Mouse (Mus musculus) liver, postnatal 0 days (tissue): ENCODE measurements at regions not wholly inside any gene's neighbourhood (a gene's known extent, or its start where the extent isn't known, plus 50 kb on each side); places are given as distances from the start of the nearest gene placed in this dataset.

Experiments used
- ATAC-seq: fragments of 200-750 bp; cut with Nextera tagmentation; 2 replicates; pipeline ENCODE4 v1.8.0; 2017; ENCODE audit warnings: mild to moderate bottlenecking, moderate library complexity
- DNase-seq: peaks from one replicate; pipeline ENCODE4 v3.0.0-alpha.2; 2016
- H3K27ac ChIP-seq: fragments of 300-500 bp; sonication (generic); 2 replicates; pipeline ENCODE4 v1.5.1; 2014; ENCODE audit warnings: antibody characterized with exemption, moderate library complexity, mild to moderate bottlenecking, low read depth
- H3K27me3 ChIP-seq: fragments of 300-500 bp; sonication (generic); 2 replicates; pipeline ENCODE4 v1.6.1; 2014; ENCODE audit warnings: low read length, control low read depth, mixed read lengths; ENCODE audit not compliant: insufficient read depth
- H3K36me3 ChIP-seq: fragments of 300-500 bp; sonication (generic); replicated peaks from 2 replicates; pipeline ENCODE4 v1.6.1; 2014; ENCODE audit warnings: mild to moderate bottlenecking, control low read depth, low read length, moderate library complexity, mixed read lengths; ENCODE audit not compliant: insufficient read depth
- H3K4me1 ChIP-seq: fragments of 300-500 bp; sonication (generic); 2 replicates; pipeline ENCODE4 v1.6.1; 2014; ENCODE audit warnings: antibody characterized with exemption, mild to moderate bottlenecking, control low read depth; ENCODE audit not compliant: insufficient read depth
- H3K4me2 ChIP-seq: fragments of 300-500 bp; sonication (generic); 2 replicates; pipeline ENCODE4 v1.6.1; 2014; ENCODE audit warnings: low read depth, mild to moderate bottlenecking, low read length, moderate library complexity, mixed read lengths
- H3K4me3 ChIP-seq: fragments of 300-500 bp; sonication (generic); 2 replicates; pipeline ENCODE4 v1.5.1; 2014; ENCODE audit warnings: low read depth, low read length
- H3K9ac ChIP-seq: fragments of 300-500 bp; sonication (generic); replicated peaks from 2 replicates; pipeline ENCODE4 v1.6.1; 2014; ENCODE audit warnings: mild to moderate bottlenecking, moderate library complexity
- H3K9me3 ChIP-seq: fragments of 300-500 bp; sonication (generic); 2 replicates; pipeline ENCODE4 v1.6.1; 2016; ENCODE audit warnings: mild to moderate bottlenecking, control low read depth, low read length, mixed read lengths
- CTCF ChIP-seq: sonication (generic); IDR thresholded peaks from 2 replicates; pipeline ENCODE4 v1.5.1; 2016; ENCODE audit warnings: antibody characterized with exemption, low read depth
- EP300 ChIP-seq: IDR thresholded peaks from 2 replicates; pipeline ENCODE4 v1.6.1; 2016; ENCODE audit warnings: antibody characterized with exemption, low read depth, mild to moderate bottlenecking
- WGBS: fragments of 180-500 bp; shearing (Covaris S2); extraction: QIAGEN DNeasy Blood & Tissue Kit; methylation state at CpG from one replicate; pipeline ENCODE4 v1.1.7; 2014; ENCODE audit not compliant: insufficient replicate concordance; 5-methylcytosine and 5-hydroxymethylcytosine counted together

- Histone ChIP-seq H3K4me3 (no peak overlapping the region), H3K9ac (no peak overlapping the region), H3K4me1 (no peaks in the 10 kb centered on the region), H3K4me2 (no peak overlapping the region), H3K36me3 (no peaks in the 10 kb centered on the region), H3K27ac (no peak overlapping the region), H3K27me3 (no peaks in the 10 kb centered on the region), H3K9me3 (0 out of 2 replicates have a peak, but pooled peaks cover 3% of the 10 kb centered on the region)
- 90% methylated on average over 3 of the region's 3 CpGs for WGBS
- ATAC-seq (no peak), DNase-seq (no peak)
- TF ChIP-seq EP300 (no peak), CTCF (no peak)
Measured at GRCm38 (mm10) chr15:68707306-68707705, 2206.6 kb upstream of the Lrrc6 start.

DNA sequence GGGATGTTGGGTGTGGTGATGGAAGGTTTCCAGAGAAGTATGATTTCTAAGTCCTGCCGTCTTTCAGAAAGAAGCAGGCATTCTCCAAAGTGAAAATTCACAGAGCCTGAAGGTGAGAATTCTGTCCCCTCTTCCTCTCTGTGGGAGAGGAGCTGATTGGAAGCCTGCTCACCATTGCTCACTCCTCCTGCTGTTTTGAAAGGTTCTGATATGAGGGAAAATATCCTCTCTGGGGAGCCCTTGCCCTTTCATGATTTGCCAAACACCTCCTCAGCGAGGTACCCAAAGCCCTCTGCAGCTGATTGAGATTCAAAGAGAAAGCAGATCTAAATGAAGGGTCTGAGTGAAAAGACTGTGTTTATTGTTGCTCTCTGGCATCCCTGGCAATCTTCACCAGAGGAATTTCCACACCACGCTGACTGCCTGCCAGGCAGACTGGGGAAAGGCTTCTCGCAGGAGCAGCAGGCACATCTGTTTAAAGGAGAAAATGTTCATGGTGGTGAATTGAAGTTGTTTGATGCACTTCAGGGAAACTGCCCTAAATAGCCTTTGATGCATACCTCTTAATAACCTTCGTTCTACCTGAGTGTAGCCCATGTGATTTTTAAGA, 2194.4 kb upstream of the Lrrc6 start:
- Histone ChIP-seq H3K4me3 (no peak overlapping the region), H3K4me2 (no peak overlapping the region), H3K9ac (no peak overlapping the region), H3K27me3 (no peaks in the 10 kb centered on the region), H3K4me1 (no peaks in the 10 kb centered on the region), H3K36me3 (no peaks in the 10 kb centered on the region), H3K9me3 (no peaks in the 10 kb centered on the region), H3K27ac (no peak overlapping the region)
- ATAC-seq (no peak), DNase-seq (no peak)
- no peak for TF ChIP-seq EP300
- TF ChIP-seq CTCF, result no peak
- WGBS, result 36% methylated on average over 5 of the region's 5 CpGs

- H3K9ac ChIP-seq, result no peak overlapping the region
- H3K36me3 ChIP-seq, result no peaks in the 10 kb centered on the region
- ATAC-seq, result no peak
- no peak for DNase-seq
- no peaks in the 10 kb centered on the region for H3K4me1 ChIP-seq
- H3K4me2 ChIP-seq, result no peak overlapping the region
- H3K4me3 ChIP-seq, result no peak overlapping the region
- H3K9me3 ChIP-seq, result no peaks in the 10 kb centered on the region
- 74% methylated on average over 1 of the region's 1 CpGs for WGBS
- no peaks in the 10 kb centered on the region for H3K27me3 ChIP-seq
- H3K27ac ChIP-seq, result no peak overlapping the region
- TF ChIP-seq CTCF (no peak), EP300 (no peak)
Measured at GRCm38 (mm10) chr15:68667462-68667861, 2166.8 kb upstream of the Lrrc6 start.

DNA sequence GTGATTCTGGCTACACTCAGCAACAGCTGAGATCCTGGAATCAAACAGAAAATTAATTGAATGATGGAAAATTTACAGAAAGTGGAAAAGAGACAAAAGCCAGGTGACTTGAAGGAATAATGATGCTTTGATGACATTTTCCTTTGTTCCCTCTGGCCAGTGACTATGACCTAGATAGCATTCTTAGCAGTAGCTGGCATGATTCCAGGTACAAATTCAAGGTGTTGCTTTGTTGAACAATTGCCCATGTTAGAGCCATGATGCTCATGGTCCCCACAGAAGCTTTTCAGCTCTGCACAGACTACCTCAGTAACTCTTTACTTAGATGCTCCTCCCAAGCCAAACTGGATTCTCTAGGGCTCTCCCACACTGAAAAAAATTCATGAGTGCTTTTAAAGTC, 2164.6 kb upstream of the Lrrc6 start:
- ATAC-seq (no peak), DNase-seq (no peak)
- H3K9me3 ChIP-seq, result no peaks in the 10 kb centered on the region
- no peaks in the 10 kb centered on the region for H3K36me3 ChIP-seq
- H3K4me3 ChIP-seq, result no peak overlapping the region
- TF ChIP-seq CTCF (no peak), EP300 (no peak)
- H3K27ac ChIP-seq, result no peak overlapping the region
- no peak overlapping the region for H3K9ac ChIP-seq
- no peaks in the 10 kb centered on the region for H3K27me3 ChIP-seq
- no peak overlapping the region for H3K4me2 ChIP-seq
- H3K4me1 ChIP-seq, result no peaks in the 10 kb centered on the region

DNA sequence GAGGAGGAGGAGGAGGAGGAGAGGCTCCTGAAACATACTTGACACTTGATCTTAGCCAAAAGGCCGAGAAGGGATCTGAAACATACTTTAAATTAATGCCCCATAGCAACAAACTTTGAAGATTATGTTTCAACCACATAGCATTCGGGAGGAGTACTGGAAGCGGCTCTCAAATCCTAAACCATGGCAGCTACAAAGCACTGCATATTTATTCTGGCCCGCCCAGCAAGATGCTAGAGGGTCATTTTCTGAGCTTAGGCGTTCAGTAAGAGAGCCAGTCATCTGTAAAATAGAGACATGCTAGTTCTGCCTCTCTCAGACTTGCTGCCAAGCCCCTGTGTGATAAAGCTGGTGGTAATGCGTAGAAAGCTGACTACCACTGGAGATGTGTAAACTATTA, 2156.0 kb upstream of the Lrrc6 start:
- Histone ChIP-seq H3K9me3 (no peaks in the 10 kb centered on the region), H3K4me3 (no peak overlapping the region), H3K9ac (no peak overlapping the region), H3K4me1 (no peaks in the 10 kb centered on the region), H3K36me3 (no peaks in the 10 kb centered on the region), H3K4me2 (no peak overlapping the region), H3K27me3 (no peaks in the 10 kb centered on the region), H3K27ac (no peak overlapping the region)
- ATAC-seq (no peak), DNase-seq (no peak)
- 71% methylated on average over 6 of the region's 6 CpGs for WGBS
- TF ChIP-seq EP300, result no peak
- no peak for TF ChIP-seq CTCF

- Histone ChIP-seq H3K9me3 (no peaks in the 10 kb centered on the region), H3K36me3 (no peaks in the 10 kb centered on the region), H3K4me2 (no peak overlapping the region), H3K27ac (no peak overlapping the region), H3K27me3 (no peaks in the 10 kb centered on the region), H3K4me1 (no peaks in the 10 kb centered on the region), H3K9ac (no peak overlapping the region), H3K4me3 (no peak overlapping the region)
- TF ChIP-seq CTCF (no peak), EP300 (no peak)
- WGBS, result 75% methylated on average over 3 of the region's 3 CpGs
- DNase-seq (no peak), ATAC-seq (no peak)
Measured at GRCm38 (mm10) chr15:68655046-68655445, 2154.3 kb upstream of the Lrrc6 start.

- ATAC-seq (no peak), DNase-seq (no peak)
- WGBS, result 45% methylated on average over 2 of the region's 2 CpGs
Measured at GRCm38 (mm10) chr15:68650609-68651008, 2149.9 kb upstream of the Lrrc6 start.

More at GRCm38 (mm10) chr15:68650609-68651008, 2149.9 kb upstream of the Lrrc6 start:
- Histone ChIP-seq H3K4me1 (no peaks in the 10 kb centered on the region), H3K4me3 (no peak overlapping the region), H3K27me3 (no peaks in the 10 kb centered on the region), H3K9me3 (no peaks in the 10 kb centered on the region), H3K27ac (no peak overlapping the region), H3K36me3 (no peaks in the 10 kb centered on the region), H3K9ac (no peak overlapping the region), H3K4me2 (no peak overlapping the region)
- TF ChIP-seq EP300, result no peak
- TF ChIP-seq CTCF, result no peak
